8 mouse cellular contexts compared by ENCODE assay signal in the genomic region with DNA sequence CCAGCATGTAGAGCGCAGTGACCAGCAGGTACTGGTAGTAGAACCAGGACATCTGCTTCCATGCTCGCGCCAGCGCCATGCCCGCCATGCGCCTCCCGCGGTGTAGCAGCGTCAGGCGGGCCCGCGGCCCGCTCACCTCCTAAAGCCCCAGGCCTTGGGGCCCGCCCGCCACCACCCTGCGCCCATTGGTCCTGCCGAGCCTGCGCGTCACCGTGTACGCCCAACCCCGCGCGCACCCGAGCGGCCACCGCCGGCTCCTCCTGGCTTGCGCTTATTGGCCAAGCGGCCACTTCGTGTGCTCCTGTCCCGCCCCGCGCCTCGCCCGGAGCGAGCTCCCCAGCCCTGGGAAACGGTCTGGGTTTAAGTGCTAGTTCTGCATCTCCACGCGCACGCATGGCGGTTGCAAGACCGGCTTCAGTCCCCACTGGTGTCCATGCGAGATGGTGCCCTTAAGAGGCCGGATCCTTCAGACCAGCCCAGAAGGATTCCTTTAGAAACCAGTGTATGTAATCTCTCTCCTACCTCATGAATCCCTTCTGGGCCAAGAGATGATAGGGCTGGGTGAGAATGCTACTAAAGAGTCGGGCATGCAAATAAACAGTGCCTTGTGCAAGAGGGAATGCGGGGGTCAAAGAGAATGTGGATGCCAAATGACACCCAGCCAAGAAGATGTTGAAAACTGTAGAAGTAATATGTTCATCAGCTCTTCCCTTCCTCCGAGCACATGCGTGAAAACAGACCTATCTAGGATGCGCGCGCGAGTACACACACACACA. TPM values are rescaled to one million over a fixed set of nuclear protein-coding genes. Genes with fewer than 3 reads are reported as not detected.
DNase-seq lines count a peak whose midpoint lies in the region; ATAC-seq and TF ChIP-seq lines count a peak whose summit lies in the region.

Sptssa (minus strand) TSS at position 178 of the 776 bp plus-strand sequence.

- H3K27ac ChIP-seq in embryonic facial prominence, embryonic 14.5 days (replicated peaks; ENCODE audit: low read depth, low read length), result peak within 1 kb of the TSS; percentile 90
- peak within 1 kb of the TSS; percentile 85 for H3K27ac ChIP-seq in limb, embryonic 14.5 days (replicated peaks; ENCODE audit: low read depth, low read length)
- peak within 1 kb of the TSS; percentile 81 for H3K27ac ChIP-seq in midbrain, postnatal 0 days (ENCODE audit: low read depth, low read length)

- peak within 1 kb of the TSS; percentile 85 for H3K9ac ChIP-seq in embryonic facial prominence, embryonic 14.5 days (ENCODE audit: low read depth, low read length)
- H3K9ac ChIP-seq in limb, embryonic 14.5 days (ENCODE audit: low read depth, low read length, severe bottlenecking), result peak within 1 kb of the TSS; percentile 85
- H3K9ac ChIP-seq in midbrain, postnatal 0 days (replicated peaks; ENCODE audit: low read length, poor library complexity, severe bottlenecking), result peak within 1 kb of the TSS; percentile 69

- ATAC-seq in embryonic facial prominence, embryonic 14.5 days (ENCODE audit: low read depth), result peak; percentile 100
- ATAC-seq in limb, embryonic 14.5 days (ENCODE audit: low FRiP score, low read depth), result peak; percentile 99
- ATAC-seq in midbrain, postnatal 0 days (ENCODE audit: low FRiP score), result peak; percentile 99

- H3K4me3 ChIP-seq in embryonic facial prominence, embryonic 14.5 days (ENCODE audit: low read depth, low read length), result peak within 1 kb of the TSS; percentile 74
- peak within 1 kb of the TSS; percentile 76 for H3K4me3 ChIP-seq in limb, embryonic 14.5 days (replicated peaks; ENCODE audit: low read length)
- H3K4me3 ChIP-seq in midbrain, postnatal 0 days (ENCODE audit: low read depth, low read length), result peak within 1 kb of the TSS; percentile 60

- TF ChIP-seq POLR2A in limb, embryonic 14.5 days (IDR thresholded peaks at IDR 0.05; ENCODE audit: borderline replicate concordance, extremely low read depth, insufficient read depth, insufficient read length), result peak; percentile 87; the same call in 1 of the 2 replicates

- peak within 1 kb of the TSS; percentile 67 for H3K4me2 ChIP-seq in embryonic facial prominence, embryonic 14.5 days (ENCODE audit: low read depth, low read length)
- peak within 1 kb of the TSS; percentile 80 for H3K4me2 ChIP-seq in limb, embryonic 14.5 days (replicated peaks; ENCODE audit: low read depth, low read length, severe bottlenecking)
- peak within 1 kb of the TSS; percentile 73 for H3K4me2 ChIP-seq in midbrain, postnatal 0 days (ENCODE audit: low read depth, low read length, poor library complexity, severe bottlenecking)

- peak; percentile 90 for DNase-seq in 3T3-L1 (ENCODE audit: low read depth, low spot score)
- DNase-seq in adrenal gland, postnatal 4 days (ENCODE audit: low spot score in 2 of 2), result peak; percentile 87 to 92
- DNase-seq in embryonic facial prominence, embryonic 14.5 days (ENCODE audit: low spot score), result peak; percentile 98
- peak; percentile 95 for DNase-seq in heart, adult 8-10 months (ENCODE audit: low spot score)
- DNase-seq in kidney, adult 9 months, result peak; percentile 97
- DNase-seq in limb, embryonic 14.5 days (ENCODE audit: low spot score), result peak; percentile 95
- DNase-seq in midbrain, postnatal 0 days (ENCODE audit: low spot score), result peak; percentile 96
- DNase-seq in spleen, postnatal 14 days (ENCODE audit: low spot score in 2 of 2), result peak; percentile 92 to 93

- peaks cover 20% of the 10 kb centered on the region for H3K4me1 ChIP-seq in embryonic facial prominence, embryonic 14.5 days (ENCODE audit: control insufficient read depth, insufficient read depth, low read length)
- H3K4me1 ChIP-seq in limb, embryonic 14.5 days (ENCODE audit: control insufficient read depth, insufficient read depth, low read length), result peaks cover 21% of the 10 kb centered on the region
- H3K4me1 ChIP-seq in midbrain, postnatal 0 days (ENCODE audit: insufficient read depth, low read length), result peaks cover 6% of the 10 kb centered on the region; the same call in 1 of the 2 replicates

- no peaks in the 10 kb centered on the region for H3K9me3 ChIP-seq in embryonic facial prominence, embryonic 14.5 days (ENCODE audit: control insufficient read depth, low read length)
- no peaks in the 10 kb centered on the region for H3K9me3 ChIP-seq in limb, embryonic 14.5 days (ENCODE audit: control insufficient read depth, low read length)
- no peaks in the 10 kb centered on the region for H3K9me3 ChIP-seq in midbrain, postnatal 0 days (ENCODE audit: low read length)

- peak; percentile 2; the same call in 1 of the 2 replicates for TF ChIP-seq CTCF in midbrain, postnatal 0 days (IDR thresholded peaks at IDR 0.05)

- no peaks in the 10 kb centered on the region for H3K36me3 ChIP-seq in embryonic facial prominence, embryonic 14.5 days (ENCODE audit: control insufficient read depth, insufficient read depth, low read length)
- no peaks in the 10 kb centered on the region for H3K36me3 ChIP-seq in limb, embryonic 14.5 days (ENCODE audit: control insufficient read depth, insufficient read depth, low read length)
- no peaks in the 10 kb centered on the region for H3K36me3 ChIP-seq in midbrain, postnatal 0 days (ENCODE audit: insufficient read depth, low read length)

- 15% methylated on average over 30 of the region's 53 CpGs for WGBS in embryonic facial prominence, embryonic 14.5 days
- WGBS in limb, embryonic 14.5 days, result 11% methylated on average over 47 of the region's 53 CpGs
- 10% methylated on average over 40 of the region's 53 CpGs for WGBS in midbrain, postnatal 0 days

- no peaks in the 10 kb centered on the region for H3K27me3 ChIP-seq in embryonic facial prominence, embryonic 14.5 days (replicated peaks; ENCODE audit: control insufficient read depth, insufficient read depth, low read length)
- H3K27me3 ChIP-seq in limb, embryonic 14.5 days (ENCODE audit: control insufficient read depth, insufficient read depth, low read length), result no peaks in the 10 kb centered on the region
- no peaks in the 10 kb centered on the region for H3K27me3 ChIP-seq in midbrain, postnatal 0 days (ENCODE audit: insufficient read depth, low read length)

RNA-seq across cellular contexts. Expression of gene Sptssa, which starts in this region (rescaled TPM):
- 100 to 1,000 TPM in 1 of 2 experiments, 10 to 100 TPM in 1; 89.4 to 101 TPM for total RNA-seq in adrenal gland, postnatal 4 days (2021)
- polyA plus RNA-seq in embryonic facial prominence, embryonic 14.5 days (2014; fragmentation: Nextera tagmentation; extraction: Ambion mirVana), result 194 and 206 TPM in 2 replicates
- 10 to 100 TPM; 30.2 to 30.7 (median 30.4) TPM for total RNA-seq in heart, adult 8-10 months (2022)
- polyA plus RNA-seq in limb, embryonic 14.5 days (2012; rRNA removed), result 132 and 134 TPM in 2 replicates
- polyA plus RNA-seq in limb, embryonic 14.5 days (2014; fragmentation: Nextera tagmentation; extraction: Ambion mirVana), result 227 and 228 TPM in 2 replicates
- total RNA-seq in midbrain, postnatal 0 days (2014; rRNA removed), result 63.0 and 79.1 TPM in 2 replicates
- polyA plus RNA-seq in midbrain, postnatal 0 days (2015; fragmentation: Nextera tagmentation; extraction: Ambion mirVana), result 200 and 206 TPM in 2 replicates

Comparison
In these comparisons a context has a peak if more than half of its experiments do, and no peak if none do; other contexts are left out.
1. Peak in every context shown above with its lines: DNase-seq, ATAC-seq, H3K4me3 ChIP-seq and H3K27ac ChIP-seq.